Mouse (Mus musculus) neural tube, embryonic 12.5 days (tissue): ENCODE measurements at regions not wholly inside any gene's neighbourhood (a gene's known extent, or its start where the extent isn't known, plus 50 kb on each side); places are given as distances from the start of the nearest gene placed in this dataset.

Experiments
- ATAC-seq: fragments of 200-750 bp; cut with Nextera tagmentation; 2 replicates; pipeline ENCODE4 v1.8.0; 2017; ENCODE audit warnings: low read depth, mild to moderate bottlenecking, moderate TSS enrichment, moderate library complexity; ENCODE audit not compliant: low FRiP score
- H3K27ac ChIP-seq: fragments of 300-500 bp; sonication (generic); 2 replicates; pipeline ENCODE4 v1.5.1; 2016
- H3K27me3 ChIP-seq: fragments of 300-500 bp; sonication (generic); replicated peaks from 2 replicates; pipeline ENCODE4 v1.6.1; 2016; ENCODE audit warnings: mild to moderate bottlenecking
- H3K36me3 ChIP-seq: fragments of 300-500 bp; sonication (generic); 2 replicates; pipeline ENCODE4 v1.6.1; 2016; ENCODE audit warnings: mild to moderate bottlenecking
- H3K4me1 ChIP-seq: fragments of 300-500 bp; sonication (generic); 2 replicates; pipeline ENCODE4 v1.6.1; 2016
- H3K4me2 ChIP-seq: fragments of 300-500 bp; sonication (generic); replicated peaks from 2 replicates; pipeline ENCODE4 v1.6.1; 2016; ENCODE audit warnings: mild to moderate bottlenecking
- H3K4me3 ChIP-seq: fragments of 300-500 bp; sonication (generic); 2 replicates; pipeline ENCODE4 v1.5.1; 2016
- H3K9ac ChIP-seq: fragments of 300-500 bp; sonication (generic); 2 replicates; pipeline ENCODE4 v1.6.1; 2016; ENCODE audit warnings: mild to moderate bottlenecking
- H3K9me3 ChIP-seq: fragments of 300-500 bp; sonication (generic); 2 replicates; pipeline ENCODE4 v1.6.1; 2016; ENCODE audit warnings: mild to moderate bottlenecking
- WGBS: fragments of 180-500 bp; shearing (Covaris S2); methylation state at CpG from one replicate; pipeline ENCODE4 v1.1.7; 2016; 5-methylcytosine and 5-hydroxymethylcytosine counted together

GRCm38 (mm10) chr16:77295574-77296355, 282.3 kb downstream of the Usp25 start:
- no peaks in the 10 kb centered on the region for H3K4me1 ChIP-seq
- ATAC-seq: no peak
- WGBS: 82% methylated on average over 4 of the region's 4 CpGs
- H3K4me3 ChIP-seq: no peak overlapping the region
- no peaks in the 10 kb centered on the region for H3K27me3 ChIP-seq
- H3K4me2 ChIP-seq: no peak overlapping the region
- no peak overlapping the region for H3K27ac ChIP-seq
- H3K9me3 ChIP-seq: no peaks in the 10 kb centered on the region
- no peaks in the 10 kb centered on the region for H3K36me3 ChIP-seq
- H3K9ac ChIP-seq: no peak overlapping the region

DNA sequence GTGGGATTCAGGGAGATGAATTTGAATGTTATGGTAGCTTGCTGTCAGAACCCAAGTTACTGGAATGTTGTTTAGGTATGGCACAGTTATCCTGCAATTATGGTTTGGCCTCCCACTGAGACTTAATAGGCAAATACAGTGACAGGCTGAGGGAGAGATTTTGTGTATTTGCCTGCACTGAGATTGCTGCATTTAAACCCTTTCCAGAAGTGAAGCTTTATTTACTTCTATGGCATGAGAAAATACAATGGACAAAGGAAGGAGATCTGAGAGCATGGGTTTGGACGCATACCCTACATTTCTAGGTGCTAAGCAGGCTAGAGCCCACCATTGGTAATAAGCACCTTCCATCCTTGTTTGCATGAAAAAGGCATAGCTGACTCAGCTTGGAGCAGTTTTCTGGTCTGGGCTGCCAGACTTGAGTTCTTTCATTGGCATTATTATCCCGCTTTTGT, 278.8 kb downstream of the Usp25 start:
- no peak overlapping the region for H3K9ac ChIP-seq
- H3K9me3 ChIP-seq: no peaks in the 10 kb centered on the region
- no peak overlapping the region for H3K27ac ChIP-seq
- H3K36me3 ChIP-seq: no peaks in the 10 kb centered on the region
- no peaks in the 10 kb centered on the region for H3K4me1 ChIP-seq
- 89% methylated on average over 2 of the region's 2 CpGs for WGBS
- H3K27me3 ChIP-seq: no peaks in the 10 kb centered on the region
- no peak overlapping the region for H3K4me3 ChIP-seq
- no peak for ATAC-seq
- no peak overlapping the region for H3K4me2 ChIP-seq

GRCm38 (mm10) chr16:77291723-77292316, 278.3 kb downstream of the Usp25 start:
- H3K4me2 ChIP-seq: no peak overlapping the region
- no peak overlapping the region for H3K9ac ChIP-seq
- no peaks in the 10 kb centered on the region for H3K4me1 ChIP-seq
- 80% methylated on average over 8 of the region's 8 CpGs for WGBS
- H3K9me3 ChIP-seq: no peaks in the 10 kb centered on the region
- no peaks in the 10 kb centered on the region for H3K36me3 ChIP-seq
- no peak for ATAC-seq
- H3K27me3 ChIP-seq: no peaks in the 10 kb centered on the region
- H3K27ac ChIP-seq: no peak overlapping the region
- no peak overlapping the region for H3K4me3 ChIP-seq

DNA sequence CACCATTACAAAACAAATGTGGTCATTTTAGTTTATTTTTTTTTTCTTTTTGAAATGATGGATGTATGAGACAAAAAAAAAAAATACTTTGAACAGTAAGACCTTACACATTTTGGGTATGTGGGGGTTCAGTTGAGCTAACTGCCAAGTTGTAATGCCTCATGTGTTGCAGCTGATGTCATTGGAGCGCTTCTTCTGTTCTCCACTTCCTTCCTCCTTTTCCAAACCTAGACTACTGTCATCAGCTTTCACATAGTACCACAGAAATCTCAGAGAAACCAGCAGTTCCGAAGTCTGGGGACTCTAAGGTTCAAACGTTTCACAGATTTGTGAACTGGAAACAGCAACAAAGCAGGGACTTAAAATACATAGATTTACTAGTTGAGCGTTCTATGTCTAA, 270.7 kb downstream of the Usp25 start:
- no peak overlapping the region for H3K27ac ChIP-seq
- H3K4me2 ChIP-seq: no peak overlapping the region
- no peaks in the 10 kb centered on the region for H3K36me3 ChIP-seq
- H3K4me3 ChIP-seq: no peak overlapping the region
- no peak for ATAC-seq
- no peaks in the 10 kb centered on the region for H3K9me3 ChIP-seq
- no peaks in the 10 kb centered on the region for H3K4me1 ChIP-seq
- H3K27me3 ChIP-seq: no peaks in the 10 kb centered on the region
- 91% methylated on average over 4 of the region's 4 CpGs for WGBS
- no peak overlapping the region for H3K9ac ChIP-seq

- no peaks in the 10 kb centered on the region for H3K4me1 ChIP-seq
- no peak overlapping the region for H3K27ac ChIP-seq
- 88% methylated on average over 4 of the region's 4 CpGs for WGBS
- H3K9ac ChIP-seq: no peak overlapping the region
- H3K9me3 ChIP-seq: no peaks in the 10 kb centered on the region
- ATAC-seq: no peak
- no peaks in the 10 kb centered on the region for H3K27me3 ChIP-seq
- no peak overlapping the region for H3K4me3 ChIP-seq
- no peaks in the 10 kb centered on the region for H3K36me3 ChIP-seq
- H3K4me2 ChIP-seq: no peak overlapping the region
Observed at GRCm38 (mm10) chr16:77279916-77280315, 266.4 kb downstream of the Usp25 start.

DNA sequence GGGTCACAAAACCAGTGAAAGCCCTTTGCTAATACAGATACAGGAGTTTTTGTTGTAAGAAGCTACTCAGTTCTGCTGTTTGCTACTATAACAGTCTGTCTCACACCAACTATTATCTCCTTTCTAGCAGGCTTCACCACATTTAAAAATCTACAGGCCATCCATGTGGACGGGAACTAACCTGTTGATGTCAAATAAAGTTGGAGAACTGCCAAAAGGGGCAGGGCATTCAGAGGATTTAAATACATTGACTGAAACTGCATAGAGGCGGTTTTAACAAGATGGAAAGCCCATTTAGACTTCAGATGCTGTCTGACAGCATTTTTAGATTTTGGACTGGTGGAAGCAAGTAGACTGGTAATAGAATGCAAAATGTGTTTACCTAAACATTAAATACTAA, 266.0 kb downstream of the Usp25 start:
- Histone ChIP-seq H3K36me3 (no peaks in the 10 kb centered on the region), H3K4me2 (no peak overlapping the region), H3K27ac (no peak overlapping the region), H3K4me1 (no peaks in the 10 kb centered on the region), H3K4me3 (no peak overlapping the region), H3K9ac (no peak overlapping the region), H3K9me3 (no peaks in the 10 kb centered on the region), H3K27me3 (no peaks in the 10 kb centered on the region)
- no peak for ATAC-seq
- WGBS: 80% methylated on average over 2 of the region's 2 CpGs

DNA sequence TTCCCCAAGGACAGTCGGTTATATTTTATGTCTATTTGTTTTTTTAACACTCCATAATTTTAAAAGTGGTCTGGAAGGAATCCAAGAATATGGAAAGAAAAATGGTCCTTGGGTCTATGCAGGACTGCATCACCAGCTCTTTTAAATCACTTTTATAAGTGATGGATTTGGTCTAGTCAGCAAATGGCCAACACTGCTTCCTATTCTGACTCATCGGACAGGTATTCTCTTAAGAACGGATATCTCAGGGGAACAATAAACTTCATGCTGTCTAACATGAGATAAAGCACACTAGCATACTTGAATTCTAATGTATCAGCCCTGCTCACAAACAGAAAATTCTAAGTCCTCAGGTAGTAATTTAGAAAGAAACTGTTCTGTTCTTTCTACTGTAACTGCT, 259.8 kb downstream of the Usp25 start:
- H3K9me3 ChIP-seq: no peaks in the 10 kb centered on the region
- H3K36me3 ChIP-seq: no peaks in the 10 kb centered on the region
- no peak for ATAC-seq
- H3K27ac ChIP-seq: no peak overlapping the region
- WGBS: 71% methylated on average over 3 of the region's 3 CpGs
- no peak overlapping the region for H3K4me3 ChIP-seq
- H3K9ac ChIP-seq: no peak overlapping the region
- H3K4me1 ChIP-seq: no peaks in the 10 kb centered on the region
- H3K4me2 ChIP-seq: no peak overlapping the region
- H3K27me3 ChIP-seq: no peaks in the 10 kb centered on the region

GRCm38 (mm10) chr16:77268926-77269325, 255.4 kb downstream of the Usp25 start:
- no peak overlapping the region for H3K4me2 ChIP-seq
- 83% methylated on average over 2 of the region's 2 CpGs for WGBS
- no peaks in the 10 kb centered on the region for H3K27me3 ChIP-seq
- ATAC-seq: no peak
- H3K36me3 ChIP-seq: no peaks in the 10 kb centered on the region
- H3K9ac ChIP-seq: no peak overlapping the region
- H3K4me1 ChIP-seq: no peaks in the 10 kb centered on the region
- no peaks in the 10 kb centered on the region for H3K9me3 ChIP-seq
- no peak overlapping the region for H3K4me3 ChIP-seq
- H3K27ac ChIP-seq: no peak overlapping the region

- no peak overlapping the region for H3K4me3 ChIP-seq
- no peaks in the 10 kb centered on the region for H3K9me3 ChIP-seq
- no peak for ATAC-seq
Observed at GRCm38 (mm10) chr16:77267679-77268078, 254.2 kb downstream of the Usp25 start.

GRCm38 (mm10) chr16:77252349-77252748, 238.8 kb downstream of the Usp25 start:
- no peaks in the 10 kb centered on the region for H3K9me3 ChIP-seq
- WGBS: 66% methylated on average over 3 of the region's 3 CpGs
- H3K27ac ChIP-seq: no peak overlapping the region
- no peaks in the 10 kb centered on the region for H3K4me1 ChIP-seq
- H3K27me3 ChIP-seq: no peaks in the 10 kb centered on the region
- H3K4me2 ChIP-seq: no peak overlapping the region
- peaks cover 5% of the 10 kb centered on the region; the same call in 1 of the 2 replicates for H3K36me3 ChIP-seq
- H3K4me3 ChIP-seq: no peak overlapping the region
- H3K9ac ChIP-seq: no peak overlapping the region
- ATAC-seq: no peak

More at GRCm38 (mm10) chr16:77267679-77268078, 254.2 kb downstream of the Usp25 start:
- no peaks in the 10 kb centered on the region for H3K27me3 ChIP-seq
- no peak overlapping the region for H3K27ac ChIP-seq
- no peaks in the 10 kb centered on the region for H3K4me1 ChIP-seq
- H3K9ac ChIP-seq: no peak overlapping the region
- no peaks in the 10 kb centered on the region for H3K36me3 ChIP-seq
- H3K4me2 ChIP-seq: no peak overlapping the region

DNA sequence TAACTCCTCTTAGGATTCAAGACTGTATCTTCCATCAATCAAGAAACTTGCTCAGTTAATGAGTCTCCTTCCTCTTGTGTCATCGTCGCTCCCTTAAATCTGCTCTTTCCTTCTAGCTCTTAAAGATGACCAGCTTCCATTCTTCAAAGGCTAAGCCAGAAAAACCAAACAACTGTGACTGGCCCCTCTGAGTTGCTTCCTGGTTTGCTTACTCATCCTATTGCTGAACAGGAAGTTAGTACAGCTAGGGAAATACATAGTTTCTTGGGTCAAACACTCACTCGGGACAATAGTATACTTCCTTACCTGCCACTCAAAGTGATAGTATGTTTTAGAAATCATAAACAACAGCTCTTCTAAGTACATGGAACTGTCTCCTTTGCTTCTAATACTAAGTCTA, 237.9 kb downstream of the Usp25 start:
- H3K27ac ChIP-seq: no peak overlapping the region
- peaks cover 5% of the 10 kb centered on the region; the same call in 1 of the 2 replicates for H3K36me3 ChIP-seq
- no peak overlapping the region for H3K4me3 ChIP-seq
- H3K4me2 ChIP-seq: no peak overlapping the region
- H3K4me1 ChIP-seq: no peaks in the 10 kb centered on the region
- WGBS: 69% methylated on average over 3 of the region's 3 CpGs
- no peaks in the 10 kb centered on the region for H3K9me3 ChIP-seq
- no peaks in the 10 kb centered on the region for H3K27me3 ChIP-seq
- no peak for ATAC-seq
- no peak overlapping the region for H3K9ac ChIP-seq

GRCm38 (mm10) chr16:77240876-77241275, 227.4 kb downstream of the Usp25 start:
- Histone ChIP-seq H3K36me3 (no peaks in the 10 kb centered on the region), H3K4me1 (peaks cover 16% of the 10 kb centered on the region), H3K27me3 (no peaks in the 10 kb centered on the region), H3K4me3 (no peak overlapping the region), H3K4me2 (no peak overlapping the region; the same call in 1 of the 2 replicates), H3K9me3 (no peaks in the 10 kb centered on the region), H3K9ac (no peak overlapping the region), H3K27ac (no peak overlapping the region)
- no peak for ATAC-seq
- WGBS: 37% methylated on average over 6 of the region's 6 CpGs
